ENCODE assay signal across 14 mouse cellular contexts in the genomic region with DNA sequence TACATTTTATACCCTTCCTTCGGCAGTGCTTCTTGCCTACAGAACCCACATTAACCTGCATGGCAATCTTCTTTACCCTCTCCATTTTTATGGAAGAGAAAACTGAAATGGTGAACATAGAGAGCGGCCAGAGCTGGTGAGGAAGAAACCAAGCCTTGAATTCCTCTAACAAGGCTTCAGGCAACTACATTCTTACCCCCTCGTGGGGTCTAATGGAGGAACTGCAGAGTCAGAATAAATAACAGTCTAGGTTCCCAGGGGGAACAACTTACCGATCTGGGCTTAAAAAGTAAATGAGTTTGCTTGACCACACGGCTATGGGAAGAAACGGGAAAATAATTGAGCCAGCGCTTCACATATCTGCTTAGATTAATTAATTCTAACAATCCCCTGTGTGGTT.
DNase-seq lines count a peak whose midpoint lies in the region; ATAC-seq and TF ChIP-seq lines count a peak whose summit lies in the region.
"Had no signal": no experiment of that assay in that cellular context is flagged by ENCODE, and none has a peak within 500 bp of the region (broad histone marks: within the 10 kb centered on the region; RNA-seq: fewer than 3 reads in every experiment).

No protein-coding gene starts in this region.

- ATAC-seq in kidney, postnatal 0 days (replicated peaks; ENCODE audit: low FRiP score, low read depth) = no peak
- no peak for ATAC-seq in liver, embryonic 13.5 days (ENCODE audit: low read depth)
- ATAC-seq: intestine, embryonic 16.5 days had no signal

- no peak for TF ChIP-seq POLR2A in kidney, adult 2 months (IDR thresholded peaks at IDR 0.05; ENCODE audit: low read depth, low read length)
- TF ChIP-seq POLR2A in thymus, adult 2 months (IDR thresholded peaks at IDR 0.05; ENCODE audit: control insufficient read depth, extremely low read depth, insufficient read depth, low read length, poor library complexity) = no peak

- H3K9me3 ChIP-seq in kidney, postnatal 0 days (replicated peaks; ENCODE audit: low read length) = no peaks in the 10 kb centered on the region
- H3K9me3 ChIP-seq in liver, embryonic 13.5 days (replicated peaks) = no peaks in the 10 kb centered on the region
- H3K9me3 ChIP-seq: heart, embryonic 13.5 days had no signal

- no peaks in the 10 kb centered on the region for H3K27me3 ChIP-seq in kidney, postnatal 0 days (ENCODE audit: insufficient read depth, low read length)
- H3K27me3 ChIP-seq in kidney, adult 2 months (replicated peaks; ENCODE audit: control insufficient read depth, insufficient read depth, low read length) = no peaks in the 10 kb centered on the region
- no peaks in the 10 kb centered on the region for H3K27me3 ChIP-seq in thymus, adult 2 months (ENCODE audit: control insufficient read depth, insufficient read depth, low read length)
- H3K27me3 ChIP-seq in liver, embryonic 13.5 days = no peaks in the 10 kb centered on the region
- H3K27me3 ChIP-seq: heart, embryonic 13.5 days had no signal

- 62% methylated on average over 7 of the region's 7 CpGs for WGBS in kidney, postnatal 0 days
- 68% methylated on average over 7 of the region's 7 CpGs for WGBS in kidney, adult 2 months
- WGBS in thymus, adult 2 months = 67% methylated on average over 7 of the region's 7 CpGs
- WGBS in liver, embryonic 13.5 days (ENCODE audit: insufficient replicate concordance) = 35% methylated on average over 7 of the region's 7 CpGs

- TF ChIP-seq CTCF in kidney, postnatal 0 days (IDR thresholded peaks at IDR 0.05; ENCODE audit: low read depth) = peak; percentile 47
- no peak for TF ChIP-seq CTCF in kidney, adult 2 months (conservative IDR thresholded peaks at IDR 0.05; ENCODE audit: insufficient read depth, insufficient read length, low read depth, low read length)
- no peak for TF ChIP-seq CTCF in thymus, adult 2 months (IDR thresholded peaks at IDR 0.05; ENCODE audit: borderline replicate concordance, control insufficient read depth, extremely low read depth, insufficient read depth, low read length, poor library complexity)

- H3K4me2 ChIP-seq in kidney, postnatal 0 days (ENCODE audit: low read length) = no peak overlapping the region
- H3K4me2 ChIP-seq in liver, embryonic 13.5 days = peak overlapping the region; percentile 49
- H3K4me2 ChIP-seq: heart, embryonic 13.5 days had no signal

- peak; percentile 40 for DNase-seq in kidney, postnatal 0 days (ENCODE audit: low spot score)
- DNase-seq in kidney, adult 2 months = no peak
- peak; percentile 22 for DNase-seq in thymus, adult 2 months
- no peak for DNase-seq in thymus, adult 18-20 months
- DNase-seq in liver, embryonic 13.5 days = no peak
- DNase-seq in naive thymus-derived CD4-positive, alpha-beta T cell, adult 2 months (ENCODE audit: low read depth) = peak; percentile 8
- DNase-seq in cerebellum, postnatal 36 days = no peak
- no peak for DNase-seq in B cell, adult 2 months
- DNase-seq: adrenal gland, postnatal 36 days; cerebellum, adult 9-11 months; gastrocnemius, postnatal 14 days; kidney, postnatal 14 days had no signal

- no peaks in the 10 kb centered on the region for H3K36me3 ChIP-seq in kidney, postnatal 0 days (ENCODE audit: insufficient read depth, low read length)
- no peaks in the 10 kb centered on the region for H3K36me3 ChIP-seq in kidney, adult 2 months (ENCODE audit: control insufficient read depth, insufficient read depth, low read length)
- no peaks in the 10 kb centered on the region for H3K36me3 ChIP-seq in thymus, adult 2 months (ENCODE audit: control insufficient read depth, insufficient read depth, low read length)
- no peaks in the 10 kb centered on the region for H3K36me3 ChIP-seq in liver, embryonic 13.5 days
- H3K36me3 ChIP-seq: heart, embryonic 13.5 days had no signal

- H3K4me1 ChIP-seq in kidney, postnatal 0 days (replicated peaks; ENCODE audit: insufficient read depth, low read length) = no peaks in the 10 kb centered on the region
- H3K4me1 ChIP-seq in kidney, adult 2 months (ENCODE audit: control insufficient read depth, insufficient read depth, low read length) = no peaks in the 10 kb centered on the region
- peaks cover 6% of the 10 kb centered on the region for H3K4me1 ChIP-seq in thymus, adult 2 months (replicated peaks; ENCODE audit: control insufficient read depth, insufficient read depth, low read length)
- H3K4me1 ChIP-seq in liver, embryonic 13.5 days (replicated peaks) = peaks cover 55% of the 10 kb centered on the region

- no peak overlapping the region for H3K27ac ChIP-seq in kidney, postnatal 0 days
- no peak overlapping the region for H3K27ac ChIP-seq in kidney, adult 2 months (ENCODE audit: insufficient read depth, low read depth, low read length)
- H3K27ac ChIP-seq in thymus, adult 2 months (ENCODE audit: control insufficient read depth, insufficient read depth, low read length) = no peak overlapping the region
- peak overlapping the region; percentile 80 for H3K27ac ChIP-seq in liver, embryonic 13.5 days
- H3K27ac ChIP-seq: heart, embryonic 13.5 days had no signal

- H3K9ac ChIP-seq in kidney, postnatal 0 days (ENCODE audit: low read depth, low read length) = no peak overlapping the region
- peak overlapping the region; percentile 34; the same call in 1 of the 2 replicates for H3K9ac ChIP-seq in liver, embryonic 13.5 days
- H3K9ac ChIP-seq: heart, embryonic 13.5 days had no signal

- no peak overlapping the region for H3K4me3 ChIP-seq in kidney, postnatal 0 days (replicated peaks; ENCODE audit: low read depth, low read length)
- no peak overlapping the region for H3K4me3 ChIP-seq in kidney, adult 2 months (ENCODE audit: insufficient read depth, low read depth, low read length)
- no peak overlapping the region for H3K4me3 ChIP-seq in thymus, adult 2 months (ENCODE audit: control insufficient read depth, insufficient read depth, low read length)
- peak overlapping the region; percentile 4 for H3K4me3 ChIP-seq in liver, embryonic 13.5 days (replicated peaks)
- H3K4me3 ChIP-seq: heart, embryonic 13.5 days had no signal

Comparison
In these comparisons a context has a peak if more than half of its experiments do, and no peak if none do; other contexts are left out.
1. DNase-seq: peak in kidney, postnatal 0 days (single experiment), thymus, adult 2 months (single experiment) and naive thymus-derived CD4-positive, alpha-beta T cell, adult 2 months (single experiment); none in kidney, adult 2 months (single experiment), thymus, adult 18-20 months (0 of 2), liver, embryonic 13.5 days (single experiment), cerebellum, postnatal 36 days (0 of 2) and B cell, adult 2 months (0 of 2).